Mouse (Mus musculus) heart, embryonic 12.5 days (tissue): ENCODE data around the gene Tnni3k. TPM values are rescaled to one million over a fixed set of nuclear protein-coding genes. Genes with fewer than 3 reads are reported as not detected.
"Not testable (repeated sequence)": the region's sequence is repeated elsewhere in the genome, so short reads cannot be mapped to it uniquely, and the experiment has no call there.

Experiments
- ATAC-seq: fragments of 200-750 bp; cut with Nextera tagmentation; 2 replicates; pipeline ENCODE4 v1.8.0; 2017; ENCODE audit warnings: moderate TSS enrichment, moderate library complexity; ENCODE audit not compliant: insufficient number of reproducible peaks, low FRiP score
- H3K27ac ChIP-seq: fragments of 300-500 bp; sonication (generic); 2 replicates; pipeline ENCODE4 v1.5.1; 2016; ENCODE audit warnings: mild to moderate bottlenecking, moderate library complexity; ENCODE audit not compliant: poor library complexity, severe bottlenecking
- H3K27me3 ChIP-seq: fragments of 300-500 bp; sonication (generic); replicated peaks from 2 replicates; pipeline ENCODE4 v1.6.1; 2016; ENCODE audit warnings: mild to moderate bottlenecking, moderate library complexity
- H3K36me3 ChIP-seq: fragments of 300-500 bp; sonication (generic); 2 replicates; pipeline ENCODE4 v1.6.1; 2016; ENCODE audit warnings: mild to moderate bottlenecking, moderate library complexity
- H3K4me1 ChIP-seq: fragments of 300-500 bp; sonication (generic); replicated peaks from 2 replicates; pipeline ENCODE4 v1.6.1; 2016; ENCODE audit warnings: mild to moderate bottlenecking
- H3K4me2 ChIP-seq: fragments of 300-500 bp; sonication (generic); 2 replicates; pipeline ENCODE4 v1.6.1; 2016; ENCODE audit warnings: mild to moderate bottlenecking, moderate library complexity
- H3K4me3 ChIP-seq: fragments of 300-500 bp; sonication (generic); 2 replicates; pipeline ENCODE4 v1.5.1; 2016; ENCODE audit warnings: mild to moderate bottlenecking
- H3K9ac ChIP-seq: fragments of 300-500 bp; sonication (generic); 2 replicates; pipeline ENCODE4 v1.6.1; 2016; ENCODE audit warnings: mild to moderate bottlenecking, moderate library complexity
- H3K9me3 ChIP-seq: fragments of 300-500 bp; sonication (generic); replicated peaks from 2 replicates; pipeline ENCODE4 v1.6.1; 2016; ENCODE audit warnings: mild to moderate bottlenecking, moderate library complexity
- WGBS: fragments of 180-500 bp; shearing (Covaris S2); methylation state at CpG from one replicate; pipeline ENCODE4 v1.1.7; 2016; 5-methylcytosine and 5-hydroxymethylcytosine counted together
- polyA plus RNA-seq: library from polyadenylated mRNA; unstranded; fragments of >200 nt; fragmentation: Nextera tagmentation; extraction: Ambion mirVana; gene quantifications from 2 replicates; pipeline ENCODE4 v1.2.1, GENCODE M21; 2016

The Tnni3k gene
- polyA plus RNA-seq, 1 experiment from 2014 or later, result 43.5 TPM

DNA sequence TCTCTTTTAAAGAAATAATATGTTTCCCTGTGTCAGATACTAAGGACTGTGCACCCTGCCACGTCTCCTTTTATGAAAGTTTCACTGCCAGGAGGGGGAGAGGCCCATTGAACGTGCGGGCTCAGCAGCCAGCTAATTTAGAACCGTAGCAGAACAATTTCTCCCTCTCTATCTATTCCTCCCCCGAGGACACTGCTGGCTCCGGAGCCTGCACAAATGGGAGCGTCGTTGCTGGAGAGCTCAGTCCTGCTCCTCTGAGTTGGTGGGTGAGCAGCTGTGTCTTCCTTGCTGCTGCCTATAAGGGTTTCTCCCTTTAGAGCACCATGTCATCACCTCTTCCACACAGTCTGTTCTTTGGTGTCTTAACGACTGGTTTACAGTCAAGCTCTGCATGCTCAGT, 220.8 kb downstream of the Tnni3k start:
- Histone ChIP-seq H3K9me3 (no peaks in the 10 kb centered on the region), H3K27me3 (no peaks in the 10 kb centered on the region), H3K27ac (no peak overlapping the region), H3K4me2 (no peak overlapping the region), H3K4me1 (peaks cover 5% of the 10 kb centered on the region; the same call in 1 of the 2 replicates), H3K9ac (no peak overlapping the region), H3K4me3 (no peak overlapping the region), H3K36me3 (0 out of 2 replicates have a peak, but pooled peaks cover 5% of the 10 kb centered on the region)
- 54% methylated on average over 9 of the region's 9 CpGs for WGBS
- no peak for ATAC-seq

DNA sequence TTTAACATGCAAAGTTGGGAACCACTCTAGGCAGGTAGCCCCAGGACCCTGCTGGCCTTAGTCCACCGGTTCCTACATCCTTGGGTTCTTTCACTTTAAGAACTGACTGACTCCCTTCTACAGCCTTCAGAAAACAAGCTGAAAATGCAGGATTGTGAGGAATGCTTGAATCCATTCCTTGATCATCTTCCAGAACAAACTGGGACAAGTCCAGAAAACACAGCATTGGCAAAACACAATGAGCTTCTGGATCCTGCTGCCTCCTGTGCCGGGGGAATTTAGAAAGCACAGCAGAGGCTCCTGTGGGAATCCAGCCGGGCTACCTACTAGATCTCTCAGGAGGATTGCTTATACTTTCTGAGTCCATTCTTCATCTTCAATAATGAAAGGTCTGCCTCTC, 229.5 kb downstream of the Tnni3k start:
- no peak for ATAC-seq
- Histone ChIP-seq H3K9me3 (no peaks in the 10 kb centered on the region), H3K27ac (no peak overlapping the region), H3K4me3 (no peak overlapping the region), H3K4me2 (no peak overlapping the region), H3K9ac (no peak overlapping the region), H3K27me3 (no peaks in the 10 kb centered on the region), H3K4me1 (peaks cover 11% of the 10 kb centered on the region; the same call in 1 of the 2 replicates), H3K36me3 (0 out of 2 replicates have a peak, but pooled peaks cover 2% of the 10 kb centered on the region)
- WGBS, result 74% methylated on average over 3 of the region's 3 CpGs

DNA sequence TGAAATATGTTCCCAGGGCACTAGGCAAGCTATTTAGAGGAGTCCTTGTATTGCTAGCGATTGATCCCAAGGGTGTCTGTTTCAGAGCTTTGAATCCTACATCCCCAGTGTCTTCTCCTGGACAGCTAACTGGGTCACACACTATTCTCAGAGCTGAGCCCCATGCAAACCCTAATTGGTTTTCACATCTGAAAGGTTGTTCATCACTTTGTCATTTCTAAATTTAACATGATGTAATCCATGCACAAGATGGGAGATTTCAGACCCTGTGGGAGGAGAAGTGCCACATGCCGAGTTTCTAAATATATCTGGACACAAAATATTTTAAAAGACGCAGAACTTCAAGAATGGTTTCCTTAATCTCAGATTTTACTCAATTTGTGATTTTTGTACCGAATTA, 230.5 kb downstream of the Tnni3k start:
- Histone ChIP-seq H3K4me2 (no peak overlapping the region), H3K36me3 (0 out of 2 replicates have a peak, but pooled peaks cover 2% of the 10 kb centered on the region), H3K4me3 (no peak overlapping the region), H3K9ac (no peak overlapping the region), H3K9me3 (no peaks in the 10 kb centered on the region), H3K27ac (no peak overlapping the region), H3K27me3 (no peaks in the 10 kb centered on the region), H3K4me1 (peaks cover 11% of the 10 kb centered on the region; the same call in 1 of the 2 replicates)
- 51% methylated on average over 4 of the region's 4 CpGs for WGBS
- ATAC-seq, result no peak

GRCm38 (mm10) chr3:154819684-154820083, 235.5 kb downstream of the Tnni3k start:
- H3K9me3 ChIP-seq, H3K4me2 ChIP-seq, ATAC-seq, H3K9ac ChIP-seq, H3K4me3 ChIP-seq, H3K36me3 ChIP-seq, H3K27ac ChIP-seq, H3K27me3 ChIP-seq: not testable (repeated sequence)
- peaks cover 15% of the 10 kb centered on the region for H3K4me1 ChIP-seq
- WGBS, result 10% methylated on average over 5 of the region's 5 CpGs

- Histone ChIP-seq H3K27ac (no peak overlapping the region), H3K27me3 (0 out of 2 replicates have a peak, but pooled peaks cover 3% of the 10 kb centered on the region), H3K9ac (no peak overlapping the region), H3K4me3 (no peak overlapping the region), H3K36me3 (no peaks in the 10 kb centered on the region), H3K4me1 (peaks cover 15% of the 10 kb centered on the region), H3K9me3 (no peaks in the 10 kb centered on the region), H3K4me2 (no peak overlapping the region)
- no peak for ATAC-seq
- 5% methylated on average over 7 of the region's 7 CpGs for WGBS
Measured at GRCm38 (mm10) chr3:154817732-154818131, 237.5 kb downstream of the Tnni3k start.

- Histone ChIP-seq H3K27ac (no peak overlapping the region), H3K4me2 (no peak overlapping the region), H3K36me3 (no peaks in the 10 kb centered on the region), H3K9me3 (no peaks in the 10 kb centered on the region), H3K27me3 (0 out of 2 replicates have a peak, but pooled peaks cover 4% of the 10 kb centered on the region), H3K4me3 (no peak overlapping the region), H3K9ac (no peak overlapping the region), H3K4me1 (peaks cover 15% of the 10 kb centered on the region)
- peak; percentile 59; the same call in 1 of the 2 replicates for ATAC-seq
- 41% methylated on average over 19 of the region's 19 CpGs for WGBS
Measured at GRCm38 (mm10) chr3:154816801-154817625, 238.2 kb downstream of the Tnni3k start.

GRCm38 (mm10) chr3:154816231-154816630, 239.0 kb downstream of the Tnni3k start:
- 0 out of 2 replicates have a peak, but pooled peaks cover 4% of the 10 kb centered on the region for H3K27me3 ChIP-seq
- no peak overlapping the region for H3K4me2 ChIP-seq
- H3K9ac ChIP-seq, result no peak overlapping the region
- peaks cover 21% of the 10 kb centered on the region for H3K4me1 ChIP-seq
- H3K4me3 ChIP-seq, result no peak overlapping the region
- no peaks in the 10 kb centered on the region for H3K36me3 ChIP-seq
- H3K9me3 ChIP-seq, result no peaks in the 10 kb centered on the region
- no peak for ATAC-seq
- no peak overlapping the region for H3K27ac ChIP-seq
- WGBS, result 43% methylated on average over 3 of the region's 3 CpGs

DNA sequence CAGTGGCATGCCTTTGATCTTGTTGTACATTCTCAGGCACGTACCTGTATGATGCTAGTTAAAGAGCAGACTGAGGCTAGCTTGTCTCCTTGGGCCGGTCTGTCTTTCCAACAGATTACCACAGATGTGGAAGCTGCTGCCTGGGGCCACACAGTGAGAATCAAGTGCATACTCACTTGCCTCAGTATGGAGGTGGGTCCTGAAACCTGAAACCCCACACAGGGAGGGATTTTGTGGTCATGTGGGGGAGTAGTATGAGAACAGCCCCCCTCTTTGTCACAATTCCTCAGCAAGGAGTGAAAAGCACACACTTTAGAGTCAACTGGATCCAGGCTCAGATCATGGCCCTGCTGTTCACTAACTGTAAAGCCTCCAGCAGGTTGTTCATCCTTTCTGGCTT, 239.6 kb downstream of the Tnni3k start:
- Histone ChIP-seq H3K4me1 (peaks cover 26% of the 10 kb centered on the region), H3K9ac (no peak overlapping the region), H3K9me3 (no peaks in the 10 kb centered on the region), H3K27ac (no peak overlapping the region), H3K36me3 (no peaks in the 10 kb centered on the region), H3K4me3 (no peak overlapping the region), H3K27me3 (0 out of 2 replicates have a peak, but pooled peaks cover 4% of the 10 kb centered on the region), H3K4me2 (no peak overlapping the region)
- WGBS, result 67% methylated on average over 2 of the region's 2 CpGs
- no peak for ATAC-seq

DNA sequence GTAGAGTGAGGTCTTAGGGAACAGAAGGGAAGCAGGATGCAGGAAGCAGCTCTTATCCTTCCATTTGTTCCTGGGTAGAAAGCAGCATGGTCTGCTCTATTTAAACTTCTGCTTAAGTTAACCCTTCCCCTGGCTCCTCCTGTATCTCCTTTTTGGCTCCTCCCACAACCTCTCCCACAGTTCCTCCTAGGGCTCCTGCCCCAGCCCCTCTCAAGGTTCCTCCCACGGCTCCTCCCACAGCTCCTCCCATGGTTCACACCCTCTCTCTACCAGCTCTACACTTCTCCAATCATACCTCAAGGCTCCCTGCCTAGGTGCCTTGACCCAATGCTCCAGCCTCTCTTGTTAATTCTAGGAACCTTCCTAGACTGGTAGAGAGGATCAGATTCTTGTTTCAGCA, 242.3 kb downstream of the Tnni3k start:
- ATAC-seq, result no peak
- 38% methylated on average over 1 of the region's 1 CpGs for WGBS
- peaks cover 31% of the 10 kb centered on the region for H3K4me1 ChIP-seq
- H3K9me3 ChIP-seq, result no peaks in the 10 kb centered on the region
- no peak overlapping the region for H3K4me2 ChIP-seq
- H3K27me3 ChIP-seq, result 0 out of 2 replicates have a peak, but pooled peaks cover 4% of the 10 kb centered on the region
- no peak overlapping the region for H3K9ac ChIP-seq
- H3K36me3 ChIP-seq, result no peaks in the 10 kb centered on the region
- no peak overlapping the region for H3K4me3 ChIP-seq
- H3K27ac ChIP-seq, result no peak overlapping the region

DNA sequence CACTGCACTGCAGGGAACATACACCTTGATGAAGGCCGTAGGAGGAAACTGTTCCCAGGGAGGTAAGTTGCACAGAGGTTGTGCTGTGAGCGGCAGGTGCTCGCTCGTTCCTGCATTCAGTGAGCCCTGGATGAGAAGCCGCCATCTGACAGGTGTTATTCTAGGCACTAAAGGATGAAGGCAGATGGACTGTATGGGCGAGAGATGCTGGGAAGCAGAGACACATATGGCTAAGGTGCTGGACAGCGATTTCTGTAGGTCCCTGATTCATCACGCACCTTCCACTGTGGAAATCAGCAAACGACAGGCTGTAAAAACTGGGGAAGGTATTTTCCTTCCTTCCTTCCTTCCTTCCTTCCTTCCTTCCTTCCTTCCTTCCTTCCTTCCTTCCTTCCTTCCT, 243.4 kb downstream of the Tnni3k start:
- Histone ChIP-seq H3K4me3 (no peak overlapping the region), H3K27me3 (0 out of 2 replicates have a peak, but pooled peaks cover 4% of the 10 kb centered on the region), H3K9ac (no peak overlapping the region), H3K4me2 (no peak overlapping the region), H3K27ac (no peak overlapping the region), H3K36me3 (no peaks in the 10 kb centered on the region), H3K4me1 (peaks cover 27% of the 10 kb centered on the region), H3K9me3 (no peaks in the 10 kb centered on the region)
- ATAC-seq, result no peak
- 65% methylated on average over 9 of the region's 9 CpGs for WGBS

- H3K9me3 ChIP-seq, result no peaks in the 10 kb centered on the region
- no peaks in the 10 kb centered on the region for H3K36me3 ChIP-seq
- WGBS, result 41% methylated on average over 9 of the region's 9 CpGs
- H3K27me3 ChIP-seq, result 0 out of 2 replicates have a peak, but pooled peaks cover 4% of the 10 kb centered on the region
- no peak overlapping the region for H3K4me2 ChIP-seq
- no peak overlapping the region for H3K9ac ChIP-seq
- no peak overlapping the region for H3K4me3 ChIP-seq
- ATAC-seq, result no peak
- no peak overlapping the region for H3K27ac ChIP-seq
- peaks cover 29% of the 10 kb centered on the region for H3K4me1 ChIP-seq
Measured at GRCm38 (mm10) chr3:154811281-154811680, 243.9 kb downstream of the Tnni3k start.
